Mouse (Mus musculus) kidney, postnatal 0 days (tissue): ENCODE results near the gene Mtnr1b. TPM values are rescaled to one million over a fixed set of nuclear protein-coding genes. Genes with fewer than 3 reads are reported as not detected.

Experiments
- ATAC-seq: fragments of 200-750 bp; cut with Nextera tagmentation; replicated peaks from 2 replicates; pipeline ENCODE4 v1.8.0; 2017; ENCODE audit warnings: low read depth, moderate number of reproducible peaks, moderate TSS enrichment, moderate library complexity; ENCODE audit not compliant: low FRiP score
- DNase-seq: peaks from one replicate; pipeline ENCODE4 v3.0.0-alpha.2; 2016; ENCODE audit warnings: low spot score
- H3K27ac ChIP-seq: fragments of 300-500 bp; sonication (generic); 2 replicates; pipeline ENCODE4 v1.5.1; 2014; ENCODE audit warnings: mild to moderate bottlenecking
- H3K27me3 ChIP-seq: fragments of 300-500 bp; sonication (generic); 2 replicates; pipeline ENCODE4 v1.6.1; 2014; ENCODE audit warnings: low read length, mixed read lengths; ENCODE audit not compliant: insufficient read depth
- H3K36me3 ChIP-seq: fragments of 300-500 bp; sonication (generic); 2 replicates; pipeline ENCODE4 v1.6.1; 2014; ENCODE audit warnings: low read length, mixed read lengths; ENCODE audit not compliant: insufficient read depth
- H3K4me1 ChIP-seq: fragments of 300-500 bp; sonication (generic); replicated peaks from 2 replicates; pipeline ENCODE4 v1.6.1; 2014; ENCODE audit warnings: antibody characterized with exemption, low read length, mixed read lengths; ENCODE audit not compliant: insufficient read depth
- H3K4me2 ChIP-seq: fragments of 300-500 bp; sonication (generic); 2 replicates; pipeline ENCODE4 v1.6.1; 2014; ENCODE audit warnings: mild to moderate bottlenecking, low read length, moderate library complexity, mixed read lengths
- H3K4me3 ChIP-seq: fragments of 300-500 bp; sonication (generic); replicated peaks from 2 replicates; pipeline ENCODE4 v1.5.1; 2014; ENCODE audit warnings: low read depth, low read length
- H3K9ac ChIP-seq: fragments of 300-500 bp; sonication (generic); 2 replicates; pipeline ENCODE4 v1.6.1; 2014; ENCODE audit warnings: low read depth, low read length
- H3K9me3 ChIP-seq: fragments of 300-500 bp; sonication (generic); replicated peaks from 2 replicates; pipeline ENCODE4 v1.6.1; 2016; ENCODE audit warnings: low read length, inconsistent platforms, mixed read lengths
- CTCF ChIP-seq: IDR thresholded peaks from 2 replicates; pipeline ENCODE4 v1.5.1; 2016; ENCODE audit warnings: antibody characterized with exemption, low read depth, mild to moderate bottlenecking, moderate library complexity
- WGBS: fragments of 180-500 bp; shearing (Covaris S2); extraction: QIAGEN DNeasy Blood & Tissue Kit; methylation state at CpG from one replicate; pipeline ENCODE4 v1.1.7; 2014; 5-methylcytosine and 5-hydroxymethylcytosine counted together
- polyA plus RNA-seq: library from polyadenylated mRNA; unstranded; fragments of >200 nt; fragmentation: Nextera tagmentation; extraction: Ambion mirVana; gene quantifications from 2 replicates; pipeline ENCODE4 v1.2.1, GENCODE M21; 2015

Mtnr1b gene
- polyA plus RNA-seq, 1 experiment from 2014 or later = not detected

DNA sequence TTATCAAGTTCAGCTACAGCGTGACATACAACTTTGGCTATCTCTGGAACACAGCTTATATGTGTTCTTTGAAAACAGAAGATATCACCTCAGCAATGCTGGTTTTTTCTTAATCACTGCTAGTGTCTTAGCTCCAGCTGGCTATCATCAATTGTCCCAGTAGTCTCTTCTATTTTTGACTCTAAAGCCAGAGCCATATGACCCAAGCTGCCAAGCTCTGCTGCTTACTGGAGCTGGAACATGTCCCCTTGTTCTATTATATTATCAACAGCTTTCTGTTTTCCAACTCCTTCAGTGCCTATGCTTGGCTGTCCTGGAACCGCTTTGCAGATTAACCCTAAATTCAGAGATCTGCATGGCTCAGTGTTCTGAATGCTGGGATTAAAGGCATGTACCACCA lies 70.1 kb downstream of the Mtnr1b start:
- ATAC-seq (no peak), DNase-seq (no peak)
- H3K4me3 ChIP-seq = no peak overlapping the region
- H3K4me2 ChIP-seq = no peak overlapping the region
- no peak for TF ChIP-seq CTCF
- H3K27me3 ChIP-seq = no peaks in the 10 kb centered on the region
- WGBS = 90% methylated on average over 2 of the region's 2 CpGs
- no peaks in the 10 kb centered on the region for H3K9me3 ChIP-seq
- H3K27ac ChIP-seq = no peak overlapping the region
- H3K36me3 ChIP-seq = no peaks in the 10 kb centered on the region
- H3K9ac ChIP-seq = no peak overlapping the region
- H3K4me1 ChIP-seq = no peaks in the 10 kb centered on the region

GRCm38 (mm10) chr9:15802413-15803027 lies 71.8 kb downstream of the Mtnr1b start:
- no peaks in the 10 kb centered on the region for H3K9me3 ChIP-seq
- H3K9ac ChIP-seq = no peak overlapping the region
- no peak for DNase-seq
- no peaks in the 10 kb centered on the region for H3K4me1 ChIP-seq
- H3K27ac ChIP-seq = no peak overlapping the region
- no peaks in the 10 kb centered on the region for H3K36me3 ChIP-seq
- H3K27me3 ChIP-seq = no peaks in the 10 kb centered on the region
- no peak for ATAC-seq
- no peak overlapping the region for H3K4me3 ChIP-seq
- no peak for TF ChIP-seq CTCF
- no peak overlapping the region for H3K4me2 ChIP-seq

DNA sequence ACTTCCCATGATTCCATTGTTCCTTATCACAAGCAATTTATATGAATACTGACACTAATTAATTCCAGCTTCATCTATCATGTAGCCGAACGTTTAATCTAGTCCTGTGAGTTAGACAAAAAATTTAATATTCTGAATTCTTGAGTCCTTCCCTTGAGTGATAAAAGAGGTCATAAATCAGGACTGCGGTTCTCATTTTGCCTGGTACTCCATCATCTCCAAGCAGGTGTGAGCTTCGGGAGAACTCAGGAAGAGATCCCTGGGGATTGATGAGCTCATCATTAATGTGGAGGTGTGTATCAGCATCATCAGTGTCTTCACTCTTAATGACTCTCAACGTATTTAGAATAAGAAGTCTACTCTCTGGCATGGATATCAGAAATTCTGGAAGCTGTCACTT lies 74.0 kb downstream of the Mtnr1b start:
- 76% methylated on average over 5 of the region's 5 CpGs for WGBS
- no peak for ATAC-seq
- H3K9ac ChIP-seq = no peak overlapping the region

GRCm38 (mm10) chr9:15794408-15794807 lies 79.9 kb downstream of the Mtnr1b start:
- TF ChIP-seq CTCF = no peak
- Histone ChIP-seq H3K4me1 (no peaks in the 10 kb centered on the region), H3K27me3 (no peaks in the 10 kb centered on the region), H3K4me3 (no peak overlapping the region), H3K36me3 (no peaks in the 10 kb centered on the region), H3K27ac (no peak overlapping the region), H3K9ac (no peak overlapping the region), H3K9me3 (no peaks in the 10 kb centered on the region), H3K4me2 (no peak overlapping the region)
- 69% methylated on average over 6 of the region's 6 CpGs for WGBS
- ATAC-seq (no peak), DNase-seq (no peak)

More for the DNA sequence above, 74.0 kb downstream of the Mtnr1b start:
- DNase-seq = no peak
- no peak overlapping the region for H3K4me3 ChIP-seq
- H3K9me3 ChIP-seq = no peaks in the 10 kb centered on the region
- H3K27ac ChIP-seq = no peak overlapping the region
- no peaks in the 10 kb centered on the region for H3K27me3 ChIP-seq
- no peak overlapping the region for H3K4me2 ChIP-seq
- no peak for TF ChIP-seq CTCF
- H3K36me3 ChIP-seq = no peaks in the 10 kb centered on the region
- H3K4me1 ChIP-seq = no peaks in the 10 kb centered on the region

- H3K9ac ChIP-seq = no peak overlapping the region
- H3K4me2 ChIP-seq = no peak overlapping the region
- no peak for TF ChIP-seq CTCF
- DNase-seq (no peak), ATAC-seq (no peak)
- H3K36me3 ChIP-seq = no peaks in the 10 kb centered on the region
- H3K27ac ChIP-seq = no peak overlapping the region
- H3K9me3 ChIP-seq = no peaks in the 10 kb centered on the region
- no peaks in the 10 kb centered on the region for H3K27me3 ChIP-seq
- H3K4me1 ChIP-seq = no peaks in the 10 kb centered on the region
- 82% methylated on average over 9 of the region's 9 CpGs for WGBS
- H3K4me3 ChIP-seq = no peak overlapping the region
These were observed 82.3 kb downstream of the Mtnr1b start for GRCm38 (mm10) chr9:15792076-15792475.

GRCm38 (mm10) chr9:15786610-15787009 lies 87.7 kb downstream of the Mtnr1b start:
- no peak overlapping the region for H3K4me3 ChIP-seq
- no peak for DNase-seq
- H3K27ac ChIP-seq = no peak overlapping the region
- no peak overlapping the region for H3K4me2 ChIP-seq
- no peaks in the 10 kb centered on the region for H3K9me3 ChIP-seq
- TF ChIP-seq CTCF = no peak
- H3K27me3 ChIP-seq = no peaks in the 10 kb centered on the region
- 67% methylated on average over 2 of the region's 2 CpGs for WGBS
- H3K4me1 ChIP-seq = no peaks in the 10 kb centered on the region
- H3K9ac ChIP-seq = no peak overlapping the region
- H3K36me3 ChIP-seq = no peaks in the 10 kb centered on the region
- ATAC-seq = no peak

DNA sequence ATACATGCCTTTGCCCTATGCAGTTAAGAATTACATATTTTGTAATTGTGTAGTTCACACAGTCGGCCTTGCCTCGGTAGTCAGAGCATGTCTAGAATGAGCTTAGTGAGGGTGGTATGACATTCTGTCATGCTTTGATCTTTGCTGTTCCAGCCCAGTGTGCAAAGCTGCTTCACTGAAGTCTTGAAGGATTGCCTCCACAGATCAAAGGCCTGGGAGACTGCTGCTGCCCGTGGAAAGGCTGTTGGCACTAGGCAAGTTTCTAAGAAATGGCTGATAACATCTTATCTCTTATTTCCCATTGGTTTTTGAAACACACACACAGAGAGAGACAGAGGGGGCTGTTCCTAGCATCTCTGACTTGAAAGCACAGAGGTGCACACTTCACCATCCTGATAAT lies 88.2 kb downstream of the Mtnr1b start:
- DNase-seq (no peak), ATAC-seq (no peak)
- Histone ChIP-seq H3K4me3 (no peak overlapping the region), H3K27ac (no peak overlapping the region), H3K36me3 (no peaks in the 10 kb centered on the region), H3K4me2 (no peak overlapping the region), H3K9me3 (no peaks in the 10 kb centered on the region), H3K9ac (no peak overlapping the region), H3K4me1 (no peaks in the 10 kb centered on the region), H3K27me3 (no peaks in the 10 kb centered on the region)
- 41% methylated on average over 3 of the region's 3 CpGs for WGBS
- TF ChIP-seq CTCF = no peak
